Mouse (Mus musculus) C2C12 (cell line): ENCODE results near the gene Ddn.

Source experiments
- CEBPB ChIP-seq: IDR thresholded peaks from one replicate; pipeline ENCODE4 v1.6.1; 2011; ENCODE audit warnings: low read depth, mild to moderate bottlenecking, control low read depth, moderate library complexity
- CTCF ChIP-seq: IDR thresholded peaks from one replicate; pipeline ENCODE4 v1.5.1; 2011; ENCODE audit not compliant: control insufficient read depth, insufficient read depth, insufficient read length
- MAX ChIP-seq: IDR thresholded peaks from one replicate; pipeline ENCODE4 v1.6.1; 2011; ENCODE audit warnings: mild to moderate bottlenecking, control low read depth
- MYOD1 ChIP-seq: IDR thresholded peaks from one replicate; pipeline ENCODE4 v1.6.1; 2011; ENCODE audit warnings: low read depth; ENCODE audit not compliant: control insufficient read depth, insufficient read length
- USF1 ChIP-seq: IDR thresholded peaks from one replicate; pipeline ENCODE4 v1.6.1; 2011; ENCODE audit warnings: low read depth, mild to moderate bottlenecking, control low read depth, moderate library complexity

DNA sequence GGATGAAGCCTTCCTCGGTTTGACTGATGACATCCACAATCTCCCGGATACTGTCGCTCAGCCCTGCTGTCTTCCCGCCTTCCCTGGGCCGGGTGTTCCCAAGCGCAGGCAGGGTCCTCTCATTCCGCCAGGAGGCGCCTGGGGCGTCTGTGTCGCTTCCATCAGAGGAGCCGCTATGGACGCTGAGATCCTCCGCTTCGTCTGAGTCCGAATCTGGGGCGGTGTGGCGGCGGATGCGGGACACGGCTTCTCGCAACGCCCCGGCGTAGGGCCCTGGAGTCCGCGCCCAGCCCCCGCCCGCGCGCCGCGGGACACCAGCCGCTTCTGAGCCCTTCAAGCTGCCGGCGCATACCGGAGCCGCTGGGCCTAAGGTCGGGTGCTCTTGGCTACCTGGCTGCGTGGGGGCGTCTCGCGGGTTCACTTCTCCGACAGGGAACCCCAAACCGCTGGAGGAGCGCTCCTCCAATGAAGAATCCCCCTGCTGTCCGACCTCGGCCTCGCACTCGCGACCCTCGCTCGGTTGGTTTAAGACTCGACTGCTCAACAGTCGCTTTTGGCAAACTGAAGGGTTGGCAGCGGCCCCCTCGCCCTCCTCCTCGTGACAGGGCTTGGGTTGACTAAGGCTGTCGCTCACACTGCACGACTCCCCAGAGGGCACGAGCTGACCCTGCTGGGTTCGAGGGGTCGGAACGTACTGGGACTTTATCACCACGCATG lies 3.8 kb downstream of the Ddn start:
- TF ChIP-seq USF1 = no peak
- TF ChIP-seq MAX = no peak
- TF ChIP-seq CTCF = peak; percentile 73
- no peak for TF ChIP-seq MYOD1
- TF ChIP-seq CEBPB = no peak
